Mouse (Mus musculus): ENCODE results near the gene Fam50a. TPM values are rescaled to one million over a fixed set of nuclear protein-coding genes. Genes with fewer than 3 reads are reported as not detected.

The Fam50a gene
- polyA plus RNA-seq, 1 experiment from 2014 or later: 21.9 TPM

DNA sequence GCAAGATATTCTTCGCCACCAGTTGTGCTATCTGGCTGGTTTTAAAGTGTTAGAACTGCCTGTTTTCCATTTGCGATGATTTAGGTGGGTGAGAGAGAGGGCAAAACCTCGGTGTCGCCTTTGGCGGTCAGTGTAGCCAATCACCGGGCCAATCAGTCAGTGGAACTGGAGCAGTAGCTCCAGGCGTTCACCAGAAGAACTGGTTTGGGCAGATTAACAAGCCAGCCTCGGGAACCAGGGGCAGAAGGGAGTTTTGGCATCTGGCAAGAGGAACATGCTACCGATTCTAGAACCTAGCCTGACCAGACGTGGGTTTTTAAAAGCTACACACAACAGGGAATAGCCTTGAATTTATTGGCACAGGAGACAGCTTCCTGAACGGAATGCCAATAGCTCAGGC lies 46.3 kb downstream of the Fam50a start:
- Histone ChIP-seq H3K9ac (replicated peaks) (no peak overlapping the region), H3K4me1 (ENCODE audit: insufficient read depth) (no peaks in the 10 kb centered on the region), H3K4me3 (ENCODE audit: low read depth, low read length) (no peak overlapping the region), H3K4me2 (ENCODE audit: low read depth, low read length) (no peak overlapping the region), H3K36me3 (replicated peaks; ENCODE audit: insufficient read depth, low read length) (no peaks in the 10 kb centered on the region), H3K9me3 (ENCODE audit: low read length) (no peaks in the 10 kb centered on the region), H3K27me3 (ENCODE audit: insufficient read depth, low read length) (no peaks in the 10 kb centered on the region), H3K27ac (ENCODE audit: low read depth) (no peak overlapping the region)
- TF ChIP-seq EP300 (IDR thresholded peaks at IDR 0.05; ENCODE audit: low read depth) (no peak), CTCF (IDR thresholded peaks at IDR 0.05; ENCODE audit: low read depth) (no peak)
- no peak for ATAC-seq
- WGBS (ENCODE audit: insufficient replicate concordance): 45% methylated on average over 11 of the region's 11 CpGs
- no peak for DNase-seq

DNA sequence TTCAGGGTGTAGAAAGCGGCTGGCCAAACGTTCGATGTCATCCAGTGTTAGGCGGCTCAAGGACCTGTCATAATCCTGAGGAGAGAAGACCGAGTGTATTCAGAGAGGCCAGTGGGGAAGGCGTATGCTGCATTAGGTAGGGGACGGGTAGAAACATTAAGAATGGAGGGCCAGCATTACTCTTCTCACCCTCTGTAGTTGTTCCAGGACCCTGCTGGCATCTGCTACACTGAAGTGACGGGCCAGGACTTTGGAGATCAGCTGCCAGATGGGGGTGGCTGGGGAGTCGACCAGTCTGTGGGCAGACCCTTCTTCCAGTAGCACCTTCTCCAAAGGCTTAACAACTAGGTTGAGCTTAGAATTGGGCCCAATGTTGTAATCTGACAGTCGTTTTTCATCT lies 54.7 kb downstream of the Fam50a start:
- DNase-seq (no peak), ATAC-seq (no peak)
- Histone ChIP-seq H3K36me3 (replicated peaks; ENCODE audit: insufficient read depth, low read length) (no peaks in the 10 kb centered on the region), H3K27me3 (ENCODE audit: insufficient read depth, low read length) (no peaks in the 10 kb centered on the region), H3K9ac (replicated peaks) (peak overlapping the region; percentile 78), H3K9me3 (ENCODE audit: low read length) (no peaks in the 10 kb centered on the region), H3K27ac (ENCODE audit: low read depth) (peak overlapping the region; percentile 82), H3K4me1 (ENCODE audit: insufficient read depth) (0 out of 2 replicates have a peak, but pooled peaks cover 9% of the 10 kb centered on the region), H3K4me3 (ENCODE audit: low read depth, low read length) (peak overlapping the region; percentile 73), H3K4me2 (ENCODE audit: low read depth, low read length) (peak overlapping the region; percentile 80)
- WGBS (ENCODE audit: insufficient replicate concordance): 50% methylated on average over 10 of the region's 10 CpGs
- no peak for TF ChIP-seq EP300 (IDR thresholded peaks at IDR 0.05; ENCODE audit: low read depth)
- TF ChIP-seq CTCF (IDR thresholded peaks at IDR 0.05; ENCODE audit: low read depth): no peak

DNA sequence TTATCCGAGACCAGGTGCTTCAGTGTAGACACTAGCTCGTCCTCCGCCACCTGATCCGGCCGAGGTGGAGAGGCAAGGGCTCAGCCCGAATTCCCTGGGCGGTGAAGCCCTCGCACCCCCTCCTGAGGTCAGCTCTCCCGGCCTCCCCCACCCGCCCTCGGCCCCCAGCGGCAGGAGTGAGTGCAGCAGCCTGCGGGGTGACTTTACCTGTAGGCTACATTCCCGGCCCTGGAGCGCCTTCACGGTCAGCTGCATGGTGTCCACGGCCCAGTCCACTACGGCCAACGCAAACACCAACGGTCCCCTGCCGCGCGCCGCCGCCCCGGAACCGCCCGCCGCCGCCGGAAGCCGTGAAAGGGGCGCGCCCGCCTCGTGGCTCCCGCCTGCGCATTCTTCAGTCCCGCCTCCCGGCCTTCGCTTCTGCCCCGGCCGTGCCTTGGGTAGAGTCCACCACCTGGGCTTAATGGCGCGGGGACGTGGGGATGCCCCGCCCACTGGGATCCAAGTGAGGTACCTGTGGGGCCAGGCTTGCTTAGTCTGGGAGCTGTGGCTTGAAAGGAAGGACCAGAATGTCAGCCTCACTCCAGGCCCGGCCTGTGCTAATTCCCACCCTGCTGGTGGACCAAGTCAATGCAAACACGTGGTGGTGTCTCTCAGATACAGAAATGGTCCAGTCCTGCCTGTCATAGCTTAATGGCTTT lies 55.5 kb downstream of the Fam50a start:
- peak overlapping the region; percentile 80 for H3K4me2 ChIP-seq (ENCODE audit: low read depth, low read length)
- peak; percentile 77 for ATAC-seq
- H3K9me3 ChIP-seq (ENCODE audit: low read length): no peaks in the 10 kb centered on the region
- peak; percentile 81 for DNase-seq
- H3K27ac ChIP-seq (ENCODE audit: low read depth): peak overlapping the region; percentile 82
- no peaks in the 10 kb centered on the region for H3K36me3 ChIP-seq (replicated peaks; ENCODE audit: insufficient read depth, low read length)
- TF ChIP-seq EP300 (IDR thresholded peaks at IDR 0.05; ENCODE audit: low read depth) (no peak), CTCF (IDR thresholded peaks at IDR 0.05; ENCODE audit: low read depth) (peak; percentile 13; the same call in 1 of the 2 replicates)
- WGBS (ENCODE audit: insufficient replicate concordance): 11% methylated on average over 35 of the region's 49 CpGs
- peak overlapping the region; percentile 78 for H3K9ac ChIP-seq (replicated peaks)
- no peaks in the 10 kb centered on the region for H3K27me3 ChIP-seq (ENCODE audit: insufficient read depth, low read length)
- H3K4me3 ChIP-seq (ENCODE audit: low read depth, low read length): peak overlapping the region; percentile 73
- 0 out of 2 replicates have a peak, but pooled peaks cover 9% of the 10 kb centered on the region for H3K4me1 ChIP-seq (ENCODE audit: insufficient read depth)

Small RNAs within 50 kb of the gene (microRNA-seq; reads per million reads assigned to microRNA genes)
- gene Mir7091 (not detected), gene Mir7092 (3.2 reads per million)

Other genes with a start within 250 kb of the Fam50a start
- gene Opn1mw, start 185.6 kb upstream of the Fam50a start, polyA plus RNA-seq (2015; fragmentation: Nextera tagmentation; extraction: Ambion mirVana): not detected in 2 replicates
- 4.7 and 5.4 TPM in 2 replicates for gene Mecp2, start 177.7 kb upstream of the Fam50a start, polyA plus RNA-seq (2015; fragmentation: Nextera tagmentation; extraction: Ambion mirVana)
- not detected in 2 replicates for gene Tex28, start 145.2 kb upstream of the Fam50a start, polyA plus RNA-seq (2015; fragmentation: Nextera tagmentation; extraction: Ambion mirVana)
- gene Tktl1, start 135.8 kb upstream of the Fam50a start, polyA plus RNA-seq (2015; fragmentation: Nextera tagmentation; extraction: Ambion mirVana): not detected in 2 replicates
- 30.2 and 34.1 TPM in 2 replicates for gene Flna, start 63.2 kb upstream of the Fam50a start, polyA plus RNA-seq (2015; fragmentation: Nextera tagmentation; extraction: Ambion mirVana)
- gene Emd, start 58.3 kb upstream of the Fam50a start, polyA plus RNA-seq (2015; fragmentation: Nextera tagmentation; extraction: Ambion mirVana): 6.8 and 7.4 TPM in 2 replicates
- gene Rpl10, start 42.2 kb upstream of the Fam50a start, polyA plus RNA-seq (2015; fragmentation: Nextera tagmentation; extraction: Ambion mirVana): 438 and 471 TPM in 2 replicates
- 30.4 and 31.2 TPM in 2 replicates for gene Taz, start 31.1 kb upstream of the Fam50a start, polyA plus RNA-seq (2015; fragmentation: Nextera tagmentation; extraction: Ambion mirVana)
- 10.0 and 10.8 TPM in 2 replicates for gene Dnase1l1, start 30.7 kb upstream of the Fam50a start, polyA plus RNA-seq (2015; fragmentation: Nextera tagmentation; extraction: Ambion mirVana)
- gene Atp6ap1, start 15.9 kb upstream of the Fam50a start, polyA plus RNA-seq (2015; fragmentation: Nextera tagmentation; extraction: Ambion mirVana): 58.4 and 62.6 TPM in 2 replicates
- gene Gdi1, start 8.0 kb upstream of the Fam50a start, polyA plus RNA-seq (2015; fragmentation: Nextera tagmentation; extraction: Ambion mirVana): 27.6 and 35.8 TPM in 2 replicates
- 0.25 and 0.37 TPM in 2 replicates for gene Plxna3, start 16.0 kb downstream of the Fam50a start, polyA plus RNA-seq (2015; fragmentation: Nextera tagmentation; extraction: Ambion mirVana)
- gene Lage3, start 40.6 kb downstream of the Fam50a start, polyA plus RNA-seq (2015; fragmentation: Nextera tagmentation; extraction: Ambion mirVana): 46.6 and 48.3 TPM in 2 replicates
- gene Ubl4a, start 60.2 kb downstream of the Fam50a start, polyA plus RNA-seq (2015; fragmentation: Nextera tagmentation; extraction: Ambion mirVana): 38.3 TPM in 2 replicates
- gene Slc10a3, start 60.3 kb downstream of the Fam50a start, polyA plus RNA-seq (2015; fragmentation: Nextera tagmentation; extraction: Ambion mirVana): 7.7 and 7.8 TPM in 2 replicates
- 9.7 and 11.1 TPM in 2 replicates for gene Fam3a, start 80.2 kb downstream of the Fam50a start, polyA plus RNA-seq (2015; fragmentation: Nextera tagmentation; extraction: Ambion mirVana)
- 11.7 and 12.9 TPM in 2 replicates for gene Ikbkg, start 80.3 kb downstream of the Fam50a start, polyA plus RNA-seq (2015; fragmentation: Nextera tagmentation; extraction: Ambion mirVana)
- gene G6pdx, start 116.2 kb downstream of the Fam50a start, polyA plus RNA-seq (2015; fragmentation: Nextera tagmentation; extraction: Ambion mirVana): 21.9 and 24.3 TPM in 2 replicates
- gene Gm6880, start 168.4 kb downstream of the Fam50a start, polyA plus RNA-seq (2015; fragmentation: Nextera tagmentation; extraction: Ambion mirVana): not detected in 2 replicates

All from liver, postnatal 0 days (tissue).